Mouse (Mus musculus) embryo, embryonic 9.5 days (tissue): ENCODE measurements at regions not wholly inside any gene's neighbourhood (a gene's known extent, or its start where the extent isn't known, plus 50 kb on each side); places are given as distances from the start of the nearest gene placed in this dataset.
"Not testable (repeated sequence)": the region's sequence is repeated elsewhere in the genome, so short reads cannot be mapped to it uniquely, and the experiment has no call there.

Experiments
- DNase-seq: peaks from one replicate; pipeline ENCODE4 v3.0.0-alpha.2; 2017; ENCODE audit errors: extremely low spot score

DNA sequence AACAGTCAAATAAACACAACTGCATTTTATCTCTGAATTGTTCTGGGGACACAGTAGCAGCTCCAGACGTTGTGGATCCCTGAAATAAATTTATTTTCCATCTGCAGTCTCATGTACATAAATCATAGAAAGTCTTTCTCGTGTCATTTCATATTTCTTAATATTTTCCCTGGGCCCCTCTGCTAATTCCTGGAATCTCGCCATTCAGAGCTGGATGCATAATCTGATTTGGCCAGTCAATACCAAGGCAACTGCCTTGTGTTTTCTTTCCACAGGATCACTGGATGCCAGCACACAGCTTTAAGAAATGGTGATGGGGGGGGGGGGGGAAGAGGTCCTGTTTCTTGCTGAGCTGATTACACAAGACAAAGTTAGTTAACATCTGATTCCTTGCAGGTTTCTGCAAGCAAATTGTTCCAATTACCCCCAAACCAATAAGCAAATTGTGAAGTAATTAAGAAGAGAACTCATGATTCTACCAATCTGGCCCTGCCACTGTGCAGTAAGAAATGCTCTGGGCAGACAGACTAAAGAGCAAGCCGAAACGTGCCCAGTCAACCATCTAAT, 824.2 kb upstream of the Sox9 start:
- no peak for DNase-seq

DNA sequence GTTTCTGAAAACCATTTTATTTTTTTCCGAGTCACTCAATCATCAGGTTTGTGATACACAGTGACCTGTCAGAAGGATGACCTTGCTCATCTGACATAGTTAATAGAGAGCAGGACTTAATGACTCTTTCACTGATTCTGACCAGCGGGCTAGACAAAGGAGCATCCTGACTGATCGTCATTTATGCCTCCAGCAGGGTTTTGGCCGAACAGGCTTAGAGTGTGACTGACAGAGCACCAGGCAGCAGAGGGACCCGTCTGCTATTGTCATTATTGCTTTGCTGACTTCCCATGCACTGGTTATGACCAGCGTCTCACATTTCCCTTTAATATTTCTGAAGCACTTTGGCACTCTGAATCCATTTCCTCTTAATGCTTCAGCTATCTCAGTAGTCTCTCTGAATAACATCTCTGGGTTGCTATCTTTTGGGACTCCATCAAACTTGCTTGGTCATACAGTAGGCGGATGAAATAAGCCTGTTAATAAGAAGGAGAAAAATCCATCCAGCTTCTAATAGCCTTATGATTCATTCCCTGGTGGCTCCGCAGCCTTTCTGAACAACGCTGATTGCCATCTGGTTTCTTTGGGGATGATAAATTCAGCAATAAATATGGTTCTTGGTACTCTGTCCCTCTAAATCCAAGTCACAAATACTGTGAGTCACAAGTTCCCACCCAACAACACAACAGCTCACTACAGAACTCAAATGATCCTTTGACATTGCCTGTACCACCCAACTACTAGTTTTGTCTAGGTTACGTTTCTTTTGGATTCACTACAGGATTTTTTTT, 820.8 kb upstream of the Sox9 start:
- DNase-seq, result no peak

- no peak for DNase-seq
These were observed 820.2 kb upstream of the Sox9 start for GRCm38 (mm10) chr11:111961846-111962245.

DNA sequence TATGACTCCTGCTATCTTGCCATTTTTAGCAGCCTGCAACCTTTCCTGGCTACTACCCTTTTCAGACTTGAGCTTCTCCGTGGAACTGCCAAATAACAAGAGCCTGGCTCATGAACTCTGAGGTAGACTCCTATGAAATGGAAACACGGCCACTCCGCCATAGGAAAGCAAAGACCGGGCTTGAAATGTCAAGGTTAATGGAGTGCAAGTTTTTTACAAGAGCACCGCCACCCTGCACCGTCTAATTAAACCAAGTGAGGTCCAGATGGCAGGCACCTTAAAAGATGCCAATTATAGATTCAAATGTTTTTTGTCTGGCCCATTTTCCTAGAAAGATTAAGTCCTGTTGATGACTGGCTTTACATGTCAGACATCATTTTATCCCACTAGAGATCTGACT, 818.0 kb upstream of the Sox9 start:
- no peak for DNase-seq

- DNase-seq, result no peak
These were observed 815.6 kb upstream of the Sox9 start for GRCm38 (mm10) chr11:111966401-111966800.

DNA sequence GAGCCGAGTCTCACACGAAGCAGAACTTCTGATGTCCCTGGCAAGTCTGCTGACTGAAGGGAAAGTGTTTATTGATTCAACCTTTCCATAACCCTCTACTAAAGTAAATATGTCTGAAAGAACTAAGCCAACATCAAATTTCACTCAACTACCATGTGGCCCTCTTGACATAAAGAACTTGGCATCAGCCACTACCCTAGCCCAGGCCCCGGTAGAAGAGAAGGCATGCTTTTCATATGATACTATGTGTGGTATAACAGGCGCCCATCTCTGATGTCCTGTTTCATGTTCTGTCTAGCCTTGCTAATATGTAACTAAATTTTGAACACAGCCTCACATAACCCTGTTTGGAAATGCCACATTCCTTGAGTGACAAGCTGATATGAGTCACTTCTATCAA, 811.0 kb upstream of the Sox9 start:
- DNase-seq, result no peak

GRCm38 (mm10) chr11:111978667-111979066, 803.4 kb upstream of the Sox9 start:
- no peak for DNase-seq

- no peak for DNase-seq
These were observed 785.6 kb upstream of the Sox9 start for GRCm38 (mm10) chr11:111996395-111996794.

GRCm38 (mm10) chr11:112010848-112011247, 771.2 kb upstream of the Sox9 start:
- not testable (repeated sequence) for DNase-seq

DNA sequence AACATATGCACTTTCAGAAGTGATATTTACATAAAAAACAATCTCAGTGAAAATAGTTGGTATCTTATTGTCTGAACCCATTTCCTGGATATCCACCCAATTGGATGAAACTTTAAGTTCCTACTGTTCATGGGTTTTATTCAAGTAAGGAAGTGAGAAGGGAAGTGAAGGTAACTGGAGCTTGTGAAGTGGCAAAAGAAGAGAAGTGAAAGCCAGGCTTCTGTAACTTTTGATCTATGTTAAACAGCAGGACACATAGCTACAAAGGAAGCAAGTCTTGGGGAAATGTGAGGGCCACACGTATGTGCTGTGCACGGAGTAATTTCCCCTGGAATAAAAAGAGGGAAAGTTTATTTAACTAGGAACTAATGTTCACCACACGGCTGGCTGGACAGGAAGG, 764.1 kb upstream of the Sox9 start:
- DNase-seq, result no peak

GRCm38 (mm10) chr11:112028031-112028430, 754.0 kb upstream of the Sox9 start:
- DNase-seq, result no peak

DNA sequence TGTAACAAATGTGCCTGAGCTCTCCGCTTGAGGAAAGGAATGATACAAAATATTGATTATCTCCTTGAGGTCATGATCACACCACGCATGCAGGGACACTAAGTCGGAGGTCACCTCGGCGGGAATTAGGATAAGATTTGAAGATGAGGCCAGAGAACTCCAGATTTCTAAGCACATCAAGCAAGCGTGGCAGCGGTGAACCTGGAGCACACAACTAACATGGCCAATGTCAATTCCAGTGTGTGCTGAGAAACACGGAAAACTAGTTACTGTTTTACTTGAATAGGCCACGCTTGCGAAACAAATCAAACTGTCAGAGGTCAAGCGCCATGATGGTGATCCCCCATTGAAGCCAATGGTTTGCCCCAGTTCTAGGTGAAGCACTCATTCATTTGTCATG, 743.3 kb upstream of the Sox9 start:
- DNase-seq, result no peak

DNA sequence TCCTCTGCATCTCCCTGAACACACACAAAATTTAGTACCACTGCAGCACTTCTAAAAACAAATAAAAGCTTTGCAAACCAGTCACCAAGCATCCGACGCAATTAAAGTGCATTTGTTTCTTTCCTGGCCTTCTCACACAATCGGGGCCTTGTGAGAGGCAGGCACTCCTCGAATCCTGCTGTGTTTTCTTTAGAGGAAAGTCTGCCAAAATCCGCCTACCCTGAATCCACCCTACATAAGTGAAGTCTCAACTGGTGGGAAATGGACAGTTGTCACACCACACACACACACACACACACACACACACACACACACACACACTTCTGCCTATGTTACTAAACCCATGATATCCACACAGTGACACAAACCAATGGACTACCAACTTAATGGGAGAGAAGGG, 737.6 kb upstream of the Sox9 start:
- DNase-seq, result no peak

DNA sequence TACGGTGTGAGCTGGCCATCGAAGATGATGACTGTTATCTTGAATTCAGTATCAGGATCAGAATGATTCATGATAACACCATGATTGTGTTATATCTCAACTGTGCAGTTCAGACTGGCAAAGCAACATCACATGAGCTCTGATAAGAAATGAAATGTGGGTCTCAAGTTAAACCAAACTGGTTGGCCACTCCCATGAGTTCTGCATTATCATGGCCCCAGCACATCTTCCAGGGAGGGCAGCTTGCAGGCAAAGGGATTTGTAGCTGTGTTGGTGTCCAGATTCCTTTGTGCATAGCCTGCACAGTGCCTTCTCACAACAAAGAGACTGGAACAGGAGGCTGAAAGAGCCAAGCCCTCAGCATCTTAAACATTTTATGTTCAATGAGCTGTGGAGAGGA, 736.7 kb upstream of the Sox9 start:
- DNase-seq, result no peak

DNA sequence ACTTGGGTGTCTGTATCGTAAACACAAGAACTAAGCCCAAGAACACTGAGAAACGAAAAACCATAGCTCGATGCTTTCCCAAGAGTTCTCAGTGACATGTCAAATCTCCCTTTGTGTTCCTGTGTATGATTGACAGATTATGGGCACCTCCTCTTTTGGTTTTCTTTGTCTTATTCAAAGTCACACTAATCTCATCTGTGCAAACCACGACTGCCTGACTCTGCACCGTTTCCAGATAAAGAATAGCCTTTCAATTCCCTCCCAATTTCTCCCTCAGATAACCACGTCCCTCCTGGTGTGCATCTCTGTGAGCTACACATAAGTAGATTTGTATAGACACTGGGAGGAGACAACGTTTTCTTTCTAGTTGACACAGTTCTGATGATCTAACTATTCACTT, 731.7 kb upstream of the Sox9 start:
- DNase-seq, result no peak

DNA sequence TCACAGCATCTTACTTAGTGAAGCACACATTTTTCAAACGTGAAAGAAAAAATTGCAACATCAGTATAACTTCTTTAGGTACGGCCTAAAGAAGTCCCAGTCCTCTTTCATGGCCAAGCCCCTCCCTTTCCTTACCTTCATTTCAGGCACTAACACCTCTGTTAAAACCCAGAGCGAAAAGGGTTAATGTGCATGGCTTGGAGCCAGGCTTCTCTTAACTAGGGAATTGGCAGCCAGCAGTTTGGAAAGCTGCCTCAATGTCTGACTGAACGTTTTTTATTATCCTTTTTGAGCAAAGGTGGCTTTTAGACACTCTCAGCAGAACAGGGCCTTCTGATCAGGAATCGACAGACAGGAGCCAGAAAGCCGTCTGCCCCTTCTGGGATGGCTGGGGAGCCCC, 726.4 kb upstream of the Sox9 start:
- no peak for DNase-seq

DNA sequence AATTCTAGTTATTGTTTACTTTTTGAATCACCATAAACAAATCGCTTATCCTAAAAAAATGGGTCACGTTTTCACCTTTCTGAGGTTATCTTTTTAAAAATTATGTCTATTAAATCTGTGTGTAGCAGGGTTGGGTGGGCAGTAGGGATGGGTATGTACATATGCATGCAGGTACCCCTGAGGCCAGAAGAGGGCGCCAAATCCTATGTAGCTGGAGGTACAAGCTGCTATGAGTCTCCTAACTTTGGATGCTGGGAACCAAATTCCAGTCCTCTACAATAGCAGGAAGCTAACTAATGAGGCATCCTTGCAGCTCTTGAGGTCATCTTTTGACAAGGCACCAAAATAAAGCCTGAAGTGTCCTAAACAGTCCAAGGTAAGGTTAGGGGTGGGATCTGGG, 714.8 kb upstream of the Sox9 start:
- DNase-seq, result no peak

DNA sequence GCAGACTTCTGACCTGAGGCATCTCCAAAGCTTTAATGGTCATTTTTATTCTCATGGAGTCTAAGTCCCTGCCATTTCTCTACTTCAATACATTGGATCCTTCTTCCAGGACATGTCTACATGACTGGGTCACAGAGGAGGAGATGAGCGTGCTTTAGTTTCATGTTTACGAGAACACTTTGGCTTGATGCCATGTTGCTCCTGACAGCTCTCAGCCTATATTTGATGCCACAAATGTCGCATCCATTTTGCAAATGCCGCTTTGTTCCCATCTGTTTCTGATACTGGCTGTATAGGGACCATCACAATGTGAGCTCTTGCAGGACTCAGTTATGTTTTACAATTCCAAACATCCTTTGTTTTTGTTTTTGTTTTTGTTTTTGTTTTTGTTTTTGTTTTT, 713.2 kb upstream of the Sox9 start:
- DNase-seq, result no peak

DNA sequence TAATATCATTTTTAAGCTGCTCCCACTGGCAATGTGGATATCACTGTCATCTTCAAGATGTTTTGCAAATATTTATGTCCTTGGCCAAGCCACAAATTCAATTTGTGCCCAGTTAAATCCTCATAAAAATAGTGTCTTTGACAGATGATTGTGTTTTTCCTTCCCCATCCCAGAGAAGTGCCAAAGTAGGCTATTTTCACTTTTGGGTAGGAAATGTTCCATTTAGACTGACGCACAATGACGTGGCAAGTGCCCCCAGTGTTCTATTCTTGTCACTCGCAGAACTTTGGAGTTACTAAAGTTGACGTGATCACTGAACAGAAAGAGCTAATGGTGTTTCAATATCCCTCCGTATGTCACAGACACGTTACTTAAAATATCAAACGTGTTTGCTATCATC, 710.5 kb upstream of the Sox9 start:
- no peak for DNase-seq

DNA sequence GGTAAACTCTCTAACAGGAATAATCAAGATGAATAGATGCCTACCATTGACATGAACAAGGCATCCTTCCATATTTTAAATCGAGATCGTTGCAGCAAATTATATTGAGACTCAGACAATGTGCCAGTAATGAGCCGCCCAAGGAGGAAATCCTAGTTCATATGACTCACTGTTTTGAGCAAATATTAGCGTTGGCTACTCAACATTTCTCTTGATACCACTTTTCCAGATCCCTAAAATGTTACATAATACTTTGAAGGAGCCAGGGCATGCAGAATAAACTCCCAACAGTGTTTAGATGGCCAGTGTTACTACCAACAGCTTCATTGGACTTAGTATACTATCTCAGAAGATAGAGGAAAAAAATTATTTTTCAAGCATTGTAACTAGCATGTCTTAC, 700.6 kb upstream of the Sox9 start:
- no peak for DNase-seq

DNA sequence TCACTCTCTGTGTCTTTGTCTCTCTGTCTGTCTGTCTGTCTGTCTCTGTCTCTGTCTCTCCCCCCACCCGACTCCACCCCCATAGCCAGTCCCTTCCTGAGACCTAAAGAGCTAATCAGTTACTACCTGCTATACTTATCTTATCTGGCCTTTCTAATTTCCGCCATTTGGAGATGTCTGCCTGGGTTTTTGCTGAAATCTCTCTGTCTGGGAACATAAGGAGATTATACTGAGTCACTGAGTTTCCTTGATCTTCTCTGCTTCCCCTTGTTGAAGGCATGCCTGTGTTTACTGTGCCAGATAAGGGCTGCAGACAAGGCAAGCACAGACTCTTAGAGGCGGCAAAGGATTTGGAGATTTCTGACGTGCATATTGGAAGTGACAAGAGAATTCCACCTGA, 699.0 kb upstream of the Sox9 start:
- DNase-seq, result no peak

GRCm38 (mm10) chr11:112092168-112092567, 689.9 kb upstream of the Sox9 start:
- DNase-seq, result no peak

GRCm38 (mm10) chr11:112095009-112095408, 687.0 kb upstream of the Sox9 start:
- peak; percentile 9 for DNase-seq

- DNase-seq, result no peak
These were observed 683.9 kb upstream of the Sox9 start for GRCm38 (mm10) chr11:112098161-112098560.
